Mouse (Mus musculus) frontal cortex, postnatal 36 days (tissue): ENCODE measurements around the gene Olfr469.
"Not testable (repeated sequence)": the region's sequence is repeated elsewhere in the genome, so short reads cannot be mapped to it uniquely, and the experiment has no call there.

Experiments
- DNase-seq, 2 experiments: peaks; one replicate each; pipeline ENCODE4 v3.0.0; 2022; ENCODE audit warnings: low spot score in 2 of 2

The Olfr469 gene

DNA sequence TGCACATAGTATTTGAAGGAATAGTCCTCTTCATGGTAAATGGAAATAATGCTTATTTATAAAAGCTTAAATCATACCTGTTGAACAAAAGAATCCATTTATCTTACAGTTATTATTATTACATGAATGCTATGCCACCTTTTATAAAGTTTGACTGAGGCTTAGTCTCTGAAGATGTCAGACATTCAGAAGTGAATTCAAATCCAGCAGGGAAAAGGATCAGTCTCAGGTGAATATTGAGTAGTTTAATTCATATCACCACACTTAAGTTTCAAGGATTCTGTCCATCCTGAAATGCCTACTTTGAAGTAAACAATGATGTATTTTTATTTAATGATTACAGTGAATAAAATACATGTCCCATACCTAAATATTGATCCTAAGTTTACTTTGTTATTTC lies at the start of gene Olfr469:
Gene Olfr469, minus strand, starts transcription at position 101 of the 400 bp plus-strand sequence.
- DNase-seq: not testable (repeated sequence)

- not testable (repeated sequence) for DNase-seq
Measured at GRCm38 (mm10) chr7:107847390-107847789, 22.0 kb upstream of the Olfr469 start, which contains the start of gene Olfr470. Olfr470 (minus strand) TSS chr7:107847490.

DNA sequence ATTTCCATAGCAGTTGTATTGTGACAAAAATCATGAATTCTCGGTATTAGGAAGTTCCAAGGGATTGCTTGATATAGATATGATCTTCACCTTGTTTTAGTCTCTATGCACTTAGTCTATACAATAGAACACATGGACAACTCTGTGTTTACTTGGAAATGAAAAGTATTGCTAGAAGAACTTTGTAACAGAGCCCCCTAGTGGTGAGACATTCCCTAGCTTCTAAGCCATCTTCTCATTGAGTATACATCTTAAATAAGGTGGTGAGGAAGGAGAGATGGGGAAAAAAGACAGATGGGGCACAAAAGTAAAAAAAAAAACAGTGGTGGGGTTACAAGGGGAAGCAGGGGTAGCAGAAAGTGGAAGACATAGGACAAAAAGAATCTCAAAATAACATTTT lies 16.4 kb upstream of the Olfr469 start:
- DNase-seq: no peak

GRCm38 (mm10) chr7:107823867-107824266 lies 1.5 kb downstream of the Olfr469 start:
- DNase-seq: not testable (repeated sequence)

GRCm38 (mm10) chr7:107819442-107819841 lies 5.9 kb downstream of the Olfr469 start:
- no peak for DNase-seq

DNA sequence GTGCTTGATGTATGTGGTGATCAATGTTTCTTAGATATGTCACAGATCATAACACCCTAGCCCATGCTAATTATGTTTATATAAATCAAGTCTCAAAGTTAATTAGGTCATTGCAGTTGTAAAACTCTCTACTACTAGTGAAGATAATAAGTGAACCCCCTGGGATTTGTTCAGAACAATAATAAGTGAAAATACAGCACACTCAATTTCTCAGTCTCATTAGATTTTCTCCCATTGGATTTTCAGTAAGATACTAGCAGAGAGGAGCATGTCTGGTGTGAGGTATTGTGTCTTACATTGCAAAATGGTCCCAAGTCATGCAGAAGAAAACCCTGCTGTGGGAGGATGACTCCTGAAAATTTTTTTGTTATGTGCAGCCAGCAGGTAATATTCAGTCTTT lies 13.4 kb downstream of the Olfr469 start, which contains the start of gene Olfr467:
Gene Olfr467, plus strand, starts transcription at position 301 of the 400 bp plus-strand sequence.
- DNase-seq: no peak

GRCm38 (mm10) chr7:107802138-107802537 lies 23.2 kb downstream of the Olfr469 start:
- no peak for DNase-seq

GRCm38 (mm10) chr7:107801108-107801507 lies 24.2 kb downstream of the Olfr469 start, which contains the start of gene Ovch2:
Ovch2 (minus strand) TSS chr7:107801208.
- DNase-seq: no peak

- DNase-seq: no peak
Measured at GRCm38 (mm10) chr7:107796500-107796899, 28.8 kb downstream of the Olfr469 start.

DNA sequence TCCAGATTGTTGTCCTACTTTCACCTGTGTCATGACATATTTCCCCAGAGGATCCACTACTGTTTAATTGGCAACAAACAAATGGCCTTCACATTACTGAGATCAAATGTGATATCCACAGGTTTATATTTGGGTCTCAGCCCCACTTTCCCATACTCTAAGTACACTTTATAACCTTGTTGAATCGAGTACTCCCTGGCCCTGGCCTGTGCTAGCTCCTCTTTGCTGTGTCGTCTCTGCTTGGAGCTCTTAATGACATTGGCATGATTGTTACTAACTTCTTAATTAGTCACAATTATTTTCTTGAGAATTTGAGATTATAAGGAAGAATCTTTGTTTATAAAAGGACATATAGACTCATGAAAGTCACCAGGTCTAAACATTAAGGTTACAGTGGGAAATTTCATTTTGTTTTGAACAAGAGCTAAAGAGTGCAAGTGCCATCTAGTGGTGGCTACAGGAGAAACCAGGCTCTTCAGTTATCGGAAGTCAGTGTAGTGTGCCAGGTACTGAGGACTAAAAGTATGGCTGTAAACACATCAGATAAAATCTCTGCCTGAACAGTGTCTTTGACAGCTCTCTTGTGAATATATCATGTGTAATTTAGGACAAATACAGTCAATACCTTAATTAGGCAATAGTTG lies 37.2 kb downstream of the Olfr469 start:
- peak in 1 of 2 experiments; percentile 45 for DNase-seq

GRCm38 (mm10) chr7:107779611-107780010 lies 45.7 kb downstream of the Olfr469 start:
- DNase-seq: peak in 1 of 2 experiments; percentile 24

GRCm38 (mm10) chr7:107778216-107778615 lies 47.1 kb downstream of the Olfr469 start:
- no peak for DNase-seq

GRCm38 (mm10) chr7:107770812-107771211 lies 54.5 kb downstream of the Olfr469 start:
- no peak for DNase-seq
